Mouse (Mus musculus) CH12.LX (cell line): Measurements from ENCODE around the gene March7.

Source experiments
- BHLHE40 ChIP-seq: IDR thresholded peaks from 2 replicates; pipeline ENCODE4 v1.6.1; 2011; ENCODE audit warnings: mild to moderate bottlenecking, low read depth, low read length, improper control_type of control experiment
- CHD2 ChIP-seq: IDR thresholded peaks from 2 replicates; pipeline ENCODE4 v1.6.1; 2011; ENCODE audit warnings: low read length, improper control_type of control experiment
- CTCF ChIP-seq, 2 experiments: IDR thresholded peaks in 1 of 2; conservative IDR thresholded peaks in 1 of 2; 2 replicates each; pipeline ENCODE4 v1.5.1; 2011 to 2012; ENCODE audit warnings: low read depth in 2 of 2, low read length in 2 of 2, improper control_type of control experiment in 1 of 2, inconsistent platforms in 1 of 2, mild to moderate bottlenecking in 1 of 2, moderate library complexity in 1 of 2
- E2F4 ChIP-seq: IDR thresholded peaks from 2 replicates; pipeline ENCODE4 v1.6.1; 2011; ENCODE audit warnings: low read depth, low read length, improper control_type of control experiment; ENCODE audit not compliant: insufficient replicate concordance
- EP300 ChIP-seq: IDR thresholded peaks from 2 replicates; pipeline ENCODE4 v1.6.1; 2011; ENCODE audit warnings: low read length, improper control_type of control experiment
- ETS1 ChIP-seq: conservative IDR thresholded peaks from 2 replicates; pipeline ENCODE4 v1.6.1; 2012; ENCODE audit warnings: low read depth, mild to moderate bottlenecking, inconsistent platforms, low read length, improper control_type of control experiment, moderate library complexity
- MAFK ChIP-seq: IDR thresholded peaks from 2 replicates; pipeline ENCODE4 v1.6.1; 2011; ENCODE audit warnings: low read length, improper control_type of control experiment; ENCODE audit not compliant: insufficient replicate concordance
- NELFE ChIP-seq: IDR thresholded peaks from 2 replicates; pipeline ENCODE4 v1.6.1; 2011; ENCODE audit warnings: low read depth, low read length, improper control_type of control experiment
- POLR2A ChIP-seq: IDR thresholded peaks from 2 replicates; pipeline ENCODE4 v1.6.1; 2011; ENCODE audit warnings: low read depth, mild to moderate bottlenecking, improper control_type of control experiment, low read length
- SIN3A ChIP-seq: IDR thresholded peaks from 2 replicates; pipeline ENCODE4 v1.6.1; 2012; ENCODE audit warnings: low read length, improper control_type of control experiment, inconsistent platforms
- TCF12 ChIP-seq: IDR thresholded peaks from 2 replicates; pipeline ENCODE4 v1.6.1; 2014; ENCODE audit warnings: low read depth, mild to moderate bottlenecking, inconsistent platforms, low read length, improper control_type of control experiment
- USF1 ChIP-seq: IDR thresholded peaks from 2 replicates; pipeline ENCODE4 v1.6.1; 2014; ENCODE audit warnings: low read depth, mild to moderate bottlenecking, inconsistent platforms, low read length, improper control_type of control experiment
- USF2 ChIP-seq: conservative IDR thresholded peaks from 2 replicates; pipeline ENCODE4 v1.6.1; 2011; ENCODE audit warnings: low read depth, low read length, improper control_type of control experiment
- ZKSCAN1 ChIP-seq: IDR thresholded peaks from 2 replicates; pipeline ENCODE4 v1.6.1; 2012; ENCODE audit warnings: low read depth, inconsistent platforms, low read length, improper control_type of control experiment, borderline replicate concordance

DNA sequence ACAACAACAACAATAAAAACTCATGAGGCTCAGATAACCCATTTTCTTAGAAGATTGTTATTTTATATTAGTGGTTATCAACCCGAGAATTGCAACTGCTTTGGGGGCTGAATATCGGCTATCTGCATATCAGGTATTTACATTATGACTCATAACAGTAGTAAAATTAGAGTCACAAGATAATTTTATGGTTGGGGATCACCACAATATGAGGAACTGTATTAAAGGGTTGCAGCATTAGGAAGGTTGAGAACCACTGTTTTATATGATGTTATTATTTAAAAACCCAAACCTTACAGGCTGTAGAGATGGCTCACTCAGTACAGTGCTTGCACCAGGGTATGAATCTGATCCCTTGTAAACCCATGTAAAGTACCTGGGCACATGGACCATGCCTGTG is 89.6 kb downstream of the March7 start:
- TF ChIP-seq SIN3A: no peak
- TF ChIP-seq MAFK: no peak
- 0 out of 2 replicates have a peak, but pooled peaks have one; percentile 11 for TF ChIP-seq EP300
- no peak for TF ChIP-seq CTCF (conservative IDR thresholded peaks at IDR 0.05 in 1 of 2, IDR thresholded peaks at IDR 0.05 in 1 of 2; ENCODE audit: low read depth in 2 of 2, low read length in 2 of 2)
- TF ChIP-seq POLR2A: no peak
- no peak for TF ChIP-seq ETS1
- no peak for TF ChIP-seq CHD2
- TF ChIP-seq USF1: no peak
- no peak for TF ChIP-seq USF2
- no peak for TF ChIP-seq TCF12
- TF ChIP-seq BHLHE40: no peak
- no peak for TF ChIP-seq NELFE
- TF ChIP-seq E2F4: no peak
- no peak for TF ChIP-seq ZKSCAN1
